Mouse (Mus musculus): ENCODE measurements around the gene Tmem267. TPM values are rescaled to one million over a fixed set of nuclear protein-coding genes. Genes with fewer than 3 reads are reported as not detected.
"Not testable (repeated sequence)": the region's sequence is repeated elsewhere in the genome, so short reads cannot be mapped to it uniquely, and the experiment has no call there.

Gene Tmem267
- polyA plus RNA-seq, 1 experiment: 18.2 TPM

GRCm38 (mm10) chr13:119476631-119477030, 11.2 kb upstream of the Tmem267 start:
- H3K27me3 ChIP-seq (ENCODE audit: control insufficient read depth, insufficient read depth, low read length): no peaks in the 10 kb centered on the region
- H3K27ac ChIP-seq (ENCODE audit: insufficient read depth, low read length): no peak overlapping the region
- no peak for DNase-seq
- TF ChIP-seq CTCF (IDR thresholded peaks at IDR 0.05; ENCODE audit: borderline replicate concordance, insufficient read depth, low read depth, low read length) (no peak), POLR2A (IDR thresholded peaks at IDR 0.05; ENCODE audit: borderline replicate concordance, insufficient read depth, low read length) (no peak)
- no peaks in the 10 kb centered on the region for H3K4me1 ChIP-seq (ENCODE audit: control insufficient read depth, insufficient read depth, low read length)
- no peak overlapping the region for H3K4me3 ChIP-seq (replicated peaks; ENCODE audit: insufficient read depth, low read depth, low read length)
- WGBS: 86% methylated on average over 9 of the region's 9 CpGs

- Histone ChIP-seq H3K4me1 (ENCODE audit: control insufficient read depth, insufficient read depth, low read length) (no peaks in the 10 kb centered on the region), H3K27ac (ENCODE audit: insufficient read depth, low read length) (no peak overlapping the region), H3K4me3 (replicated peaks; ENCODE audit: insufficient read depth, low read depth, low read length) (no peak overlapping the region), H3K27me3 (ENCODE audit: control insufficient read depth, insufficient read depth, low read length) (no peaks in the 10 kb centered on the region)
- DNase-seq: no peak
- TF ChIP-seq POLR2A (IDR thresholded peaks at IDR 0.05; ENCODE audit: borderline replicate concordance, insufficient read depth, low read length) (no peak), CTCF (IDR thresholded peaks at IDR 0.05; ENCODE audit: borderline replicate concordance, insufficient read depth, low read depth, low read length) (no peak)
- 94% methylated on average over 2 of the region's 2 CpGs for WGBS
Measured at GRCm38 (mm10) chr13:119477789-119478188, 10.1 kb upstream of the Tmem267 start.

DNA sequence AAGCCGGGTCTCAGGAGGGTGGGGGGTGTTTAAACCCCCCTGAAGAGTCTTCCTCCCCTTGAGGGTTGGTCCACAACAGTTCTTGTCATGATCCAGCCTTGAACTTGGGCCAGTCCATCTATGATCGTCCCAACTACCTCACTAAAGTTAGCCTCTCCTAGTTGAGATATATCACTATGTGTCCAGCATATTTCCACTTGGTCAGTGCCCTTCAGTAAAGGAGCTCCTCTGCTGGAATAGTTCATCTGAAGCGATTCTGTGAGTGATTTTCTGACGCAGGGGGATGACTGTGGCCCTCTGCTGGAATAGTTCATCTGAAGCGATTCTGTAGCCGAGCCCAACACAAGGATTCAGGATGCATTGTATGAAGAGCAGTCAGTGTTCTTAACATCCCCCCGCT, 485 bp upstream of the Tmem267 start:
- no peaks in the 10 kb centered on the region for H3K4me1 ChIP-seq (ENCODE audit: control insufficient read depth, insufficient read depth, low read length)
- TF ChIP-seq CTCF (IDR thresholded peaks at IDR 0.05; ENCODE audit: borderline replicate concordance, insufficient read depth, low read depth, low read length): no peak
- DNase-seq: peak in 1 of 2 experiments; percentile 23
- no peak overlapping the region for H3K27ac ChIP-seq (ENCODE audit: insufficient read depth, low read length)
- H3K27me3 ChIP-seq (ENCODE audit: control insufficient read depth, insufficient read depth, low read length): no peaks in the 10 kb centered on the region
- 43% methylated on average over 7 of the region's 7 CpGs for WGBS
- H3K4me3 ChIP-seq (replicated peaks; ENCODE audit: insufficient read depth, low read depth, low read length): peak overlapping the region; percentile 95

DNA sequence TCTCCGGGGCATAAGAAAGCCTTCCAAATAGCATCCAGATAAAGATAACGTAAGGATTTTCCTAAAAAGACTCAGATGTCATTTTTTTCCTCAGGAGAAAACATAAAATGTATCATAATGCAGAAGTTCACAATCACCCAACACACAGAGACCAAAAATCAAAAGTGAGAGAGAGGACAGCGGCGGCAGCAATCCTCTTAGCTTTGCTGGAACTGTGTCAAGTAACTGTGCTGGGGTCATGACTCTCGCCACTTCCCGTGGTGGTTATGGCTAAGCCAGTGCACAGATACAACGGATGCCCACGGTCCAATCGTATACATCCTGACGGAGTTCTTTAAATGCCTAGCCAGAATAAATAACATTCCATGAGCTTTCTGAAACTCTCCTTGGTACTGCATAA, 4.2 kb downstream of the Tmem267 start:
- WGBS: 89% methylated on average over 10 of the region's 10 CpGs
- H3K4me3 ChIP-seq (replicated peaks; ENCODE audit: insufficient read depth, low read depth, low read length); H3K4me1 ChIP-seq (ENCODE audit: control insufficient read depth, insufficient read depth, low read length); H3K27me3 ChIP-seq (ENCODE audit: control insufficient read depth, insufficient read depth, low read length); DNase-seq; H3K27ac ChIP-seq (ENCODE audit: insufficient read depth, low read length): not testable (repeated sequence)

DNA sequence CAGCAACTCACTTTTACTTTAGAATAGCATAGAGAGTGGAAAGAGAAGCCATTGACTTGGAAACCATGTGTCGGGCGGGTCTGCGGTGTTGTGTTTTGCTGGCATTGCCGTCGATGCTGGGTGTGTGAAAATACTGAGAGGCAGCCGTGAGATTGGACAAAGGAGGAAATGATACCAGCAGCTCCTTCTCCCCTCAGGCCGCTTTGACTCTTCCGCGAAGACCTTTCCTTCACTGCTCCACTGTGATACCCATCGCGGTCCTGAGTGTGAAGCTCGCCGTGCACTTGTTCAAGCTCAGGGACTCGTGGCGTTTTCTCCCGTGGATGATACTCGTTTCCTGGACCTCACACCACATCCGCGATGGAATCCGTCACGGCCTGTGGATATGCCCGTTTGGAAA, 7.1 kb downstream of the Tmem267 start:
- WGBS: 95% methylated on average over 13 of the region's 22 CpGs
- not testable (repeated sequence) for H3K27ac ChIP-seq (ENCODE audit: insufficient read depth, low read length); H3K4me3 ChIP-seq (replicated peaks; ENCODE audit: insufficient read depth, low read depth, low read length); H3K27me3 ChIP-seq (ENCODE audit: control insufficient read depth, insufficient read depth, low read length); H3K4me1 ChIP-seq (ENCODE audit: control insufficient read depth, insufficient read depth, low read length); DNase-seq

DNA sequence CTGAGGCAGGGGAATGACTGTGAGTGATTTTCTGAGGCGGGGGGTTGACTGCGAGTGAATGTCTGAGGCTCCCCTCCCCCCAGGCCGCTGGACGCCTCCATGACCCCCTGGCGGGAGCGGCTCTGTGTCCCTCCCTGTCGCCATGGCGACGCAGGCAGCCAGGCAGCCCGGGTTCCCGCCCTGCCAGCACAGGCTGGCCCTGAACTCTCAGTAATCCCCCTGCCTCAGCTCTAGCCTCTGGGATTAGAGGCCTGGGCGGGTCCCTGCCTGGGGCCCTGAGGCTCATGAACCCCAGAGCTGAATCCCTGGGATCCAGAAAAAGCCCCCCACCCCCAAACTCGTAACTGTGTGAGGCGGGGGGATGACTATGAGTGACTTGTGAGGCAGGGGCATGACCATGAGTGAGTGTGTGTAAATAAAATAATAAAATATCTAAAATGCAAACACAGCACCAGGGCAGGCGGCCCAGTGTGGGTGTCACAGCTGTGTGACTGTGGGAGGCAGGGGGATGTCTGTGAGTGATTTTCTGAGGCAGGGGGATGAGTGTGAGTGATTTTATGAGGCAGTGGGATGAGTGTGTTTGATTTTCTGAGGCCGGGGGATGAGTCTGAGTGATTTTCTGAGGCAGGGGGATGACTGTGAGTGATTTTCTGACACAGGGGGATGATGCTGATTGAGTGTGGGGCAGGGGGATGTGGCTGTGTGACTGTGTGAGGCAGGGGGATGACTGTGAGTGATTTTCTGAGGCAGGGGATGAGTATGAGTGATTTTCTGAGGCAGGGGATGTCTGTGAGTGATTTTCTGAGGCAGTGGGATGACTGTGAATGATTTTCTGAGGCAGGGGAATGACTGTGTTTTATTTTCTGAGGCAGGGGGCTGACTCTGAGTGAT, 108.7 kb downstream of the Tmem267 start:
- not testable (repeated sequence) for DNase-seq; H3K4me3 ChIP-seq (replicated peaks; ENCODE audit: insufficient read depth, low read depth, low read length); H3K27me3 ChIP-seq (ENCODE audit: control insufficient read depth, insufficient read depth, low read length); H3K27ac ChIP-seq (ENCODE audit: insufficient read depth, low read length); H3K4me1 ChIP-seq (ENCODE audit: control insufficient read depth, insufficient read depth, low read length)
- 62% methylated on average over 16 of the region's 16 CpGs for WGBS

DNA sequence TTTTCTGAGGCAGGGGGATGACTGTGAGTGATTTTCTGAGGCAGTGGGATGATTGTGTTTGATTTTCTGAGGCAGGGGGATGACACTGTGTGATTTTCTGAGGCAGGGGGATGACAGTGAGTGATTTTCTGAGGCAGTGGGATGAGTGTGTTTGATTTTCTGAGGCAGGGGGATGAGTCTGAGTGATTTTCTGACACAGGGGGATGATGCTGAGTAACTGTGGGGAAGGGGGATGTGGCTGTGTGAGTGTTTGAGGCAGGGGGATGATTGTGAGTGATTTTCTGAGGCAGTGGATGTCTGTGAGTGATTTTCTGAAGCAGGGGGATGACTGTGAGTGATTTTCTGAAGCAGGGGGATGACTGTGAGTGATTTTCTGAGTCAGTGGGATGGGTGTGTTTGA, 110.6 kb downstream of the Tmem267 start:
- not testable (repeated sequence) for DNase-seq; H3K27ac ChIP-seq (ENCODE audit: insufficient read depth, low read length); H3K4me1 ChIP-seq (ENCODE audit: control insufficient read depth, insufficient read depth, low read length); H3K27me3 ChIP-seq (ENCODE audit: control insufficient read depth, insufficient read depth, low read length); H3K4me3 ChIP-seq (replicated peaks; ENCODE audit: insufficient read depth, low read depth, low read length)

GRCm38 (mm10) chr13:119599066-119599465, 111.2 kb downstream of the Tmem267 start:
- DNase-seq; H3K27ac ChIP-seq (ENCODE audit: insufficient read depth, low read length); H3K4me3 ChIP-seq (replicated peaks; ENCODE audit: insufficient read depth, low read depth, low read length); H3K27me3 ChIP-seq (ENCODE audit: control insufficient read depth, insufficient read depth, low read length); H3K4me1 ChIP-seq (ENCODE audit: control insufficient read depth, insufficient read depth, low read length): not testable (repeated sequence)
- 70% methylated on average over 12 of the region's 12 CpGs for WGBS

- H3K4me3 ChIP-seq (replicated peaks; ENCODE audit: insufficient read depth, low read depth, low read length); H3K27ac ChIP-seq (ENCODE audit: insufficient read depth, low read length); DNase-seq; H3K27me3 ChIP-seq (ENCODE audit: control insufficient read depth, insufficient read depth, low read length); H3K4me1 ChIP-seq (ENCODE audit: control insufficient read depth, insufficient read depth, low read length): not testable (repeated sequence)
- 62% methylated on average over 2 of the region's 2 CpGs for WGBS
Measured at GRCm38 (mm10) chr13:119599498-119599897, 111.7 kb downstream of the Tmem267 start.

DNA sequence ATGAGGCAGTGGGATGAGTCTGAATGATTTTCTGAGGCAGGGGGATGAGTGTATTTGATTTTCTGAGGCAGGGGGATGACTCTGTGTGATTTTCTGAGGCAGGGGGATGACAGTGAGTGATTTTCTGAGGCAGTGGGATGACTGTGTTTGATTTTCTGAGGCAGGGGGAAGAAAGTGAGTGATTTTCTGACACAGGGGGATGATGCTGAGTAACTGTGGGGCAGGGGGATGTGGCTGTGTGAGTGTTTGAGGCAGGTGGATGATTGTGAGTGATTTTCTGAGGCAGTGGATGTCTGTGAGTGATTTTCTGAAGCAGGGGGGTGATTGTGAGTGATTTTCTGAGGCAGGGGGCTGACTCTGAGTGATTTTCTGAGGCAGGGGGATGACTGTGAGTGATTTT, 112.3 kb downstream of the Tmem267 start:
- H3K4me1 ChIP-seq (ENCODE audit: control insufficient read depth, insufficient read depth, low read length); H3K27ac ChIP-seq (ENCODE audit: insufficient read depth, low read length); H3K4me3 ChIP-seq (replicated peaks; ENCODE audit: insufficient read depth, low read depth, low read length); H3K27me3 ChIP-seq (ENCODE audit: control insufficient read depth, insufficient read depth, low read length): not testable (repeated sequence)
- peak in 1 of 2 experiments; percentile 29 for DNase-seq

GRCm38 (mm10) chr13:119602688-119603331, 115.0 kb downstream of the Tmem267 start:
- WGBS: 52% methylated on average over 13 of the region's 13 CpGs
- not testable (repeated sequence) for H3K27ac ChIP-seq (ENCODE audit: insufficient read depth, low read length); H3K4me1 ChIP-seq (ENCODE audit: control insufficient read depth, insufficient read depth, low read length); H3K27me3 ChIP-seq (ENCODE audit: control insufficient read depth, insufficient read depth, low read length); H3K4me3 ChIP-seq (replicated peaks; ENCODE audit: insufficient read depth, low read depth, low read length)
- peak; percentile 31 to 45 for DNase-seq

DNA sequence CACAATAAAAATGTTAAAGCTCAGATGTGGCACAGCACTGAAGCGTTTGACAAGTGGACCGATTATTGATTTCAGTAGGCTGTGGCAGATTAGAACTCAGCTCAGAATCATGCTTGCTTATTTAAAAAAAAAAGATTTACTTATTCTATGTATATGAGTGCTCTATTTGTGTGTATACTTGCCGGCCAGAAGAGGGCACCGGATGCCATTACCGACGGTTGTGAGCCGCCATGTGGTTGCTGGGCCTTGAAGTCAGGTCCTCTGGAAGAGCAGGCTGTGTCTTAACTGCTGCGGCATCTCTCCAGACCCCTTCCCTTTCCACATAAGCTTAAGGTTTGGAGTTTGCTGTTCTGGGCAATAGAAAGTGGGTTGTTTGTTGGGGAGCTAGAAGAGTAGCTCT, 116.1 kb downstream of the Tmem267 start:
- 94% methylated on average over 8 of the region's 8 CpGs for WGBS

More for the DNA sequence above, 116.1 kb downstream of the Tmem267 start:
- not testable (repeated sequence) for H3K4me1 ChIP-seq (ENCODE audit: control insufficient read depth, insufficient read depth, low read length); DNase-seq; H3K4me3 ChIP-seq (replicated peaks; ENCODE audit: insufficient read depth, low read depth, low read length); H3K27ac ChIP-seq (ENCODE audit: insufficient read depth, low read length); H3K27me3 ChIP-seq (ENCODE audit: control insufficient read depth, insufficient read depth, low read length)

All from cerebellum, adult 2 months (tissue).